Mouse (Mus musculus) lung, postnatal 0 days (tissue): ENCODE data around the gene Ap3d1. TPM values are rescaled to one million over a fixed set of nuclear protein-coding genes. Genes with fewer than 3 reads are reported as not detected.

Experiments
- ATAC-seq: fragments of 200-750 bp; cut with Nextera tagmentation; 2 replicates; pipeline ENCODE4 v1.8.0; 2017; ENCODE audit warnings: moderate library complexity
- DNase-seq: peaks from one replicate; pipeline ENCODE4 v3.0.0-alpha.2; 2016; ENCODE audit warnings: low spot score
- H3K27ac ChIP-seq: fragments of 300-500 bp; sonication (generic); 2 replicates; pipeline ENCODE4 v1.5.1; 2014; ENCODE audit warnings: antibody characterized with exemption, mild to moderate bottlenecking, low read length, mixed read lengths
- H3K27me3 ChIP-seq: fragments of 300-500 bp; sonication (generic); replicated peaks from 2 replicates; pipeline ENCODE4 v1.6.1; 2014; ENCODE audit warnings: low read length, mixed read lengths; ENCODE audit not compliant: insufficient read depth
- H3K36me3 ChIP-seq: fragments of 300-500 bp; sonication (generic); 2 replicates; pipeline ENCODE4 v1.6.1; 2014; ENCODE audit warnings: low read length, mixed read lengths; ENCODE audit not compliant: insufficient read depth
- H3K4me1 ChIP-seq: fragments of 300-500 bp; sonication (generic); 2 replicates; pipeline ENCODE4 v1.6.1; 2014; ENCODE audit warnings: antibody characterized with exemption, low read depth, low read length, mixed read lengths; ENCODE audit not compliant: insufficient read depth
- H3K4me2 ChIP-seq: fragments of 300-500 bp; sonication (generic); replicated peaks from 2 replicates; pipeline ENCODE4 v1.6.1; 2014; ENCODE audit warnings: low read depth, mild to moderate bottlenecking, low read length, moderate library complexity, mixed read lengths
- H3K4me3 ChIP-seq: fragments of 300-500 bp; sonication (generic); 2 replicates; pipeline ENCODE4 v1.5.1; 2014; ENCODE audit warnings: low read depth, low read length
- H3K9ac ChIP-seq: fragments of 300-500 bp; sonication (generic); replicated peaks from 2 replicates; pipeline ENCODE4 v1.6.1; 2014; ENCODE audit warnings: low read depth, mild to moderate bottlenecking
- H3K9me3 ChIP-seq: fragments of 300-500 bp; sonication (generic); 2 replicates; pipeline ENCODE4 v1.6.1; 2016; ENCODE audit warnings: low read length, mixed read lengths
- CTCF ChIP-seq: IDR thresholded peaks from 2 replicates; pipeline ENCODE4 v1.5.1; 2016; ENCODE audit warnings: antibody characterized with exemption, mild to moderate bottlenecking
- EP300 ChIP-seq: IDR thresholded peaks from 2 replicates; pipeline ENCODE4 v1.6.1; 2016; ENCODE audit warnings: antibody characterized with exemption, mild to moderate bottlenecking, control low read depth
- WGBS: fragments of 180-500 bp; shearing (Covaris S2); extraction: QIAGEN DNeasy Blood & Tissue Kit; methylation state at CpG from one replicate; pipeline ENCODE4 v1.1.7; 2014; 5-methylcytosine and 5-hydroxymethylcytosine counted together
- polyA plus RNA-seq: library from polyadenylated mRNA; unstranded; fragments of >200 nt; fragmentation: Nextera tagmentation; extraction: Ambion mirVana; gene quantifications from 2 replicates; pipeline ENCODE4 v1.2.1, GENCODE M21; 2015

Gene Ap3d1
- polyA plus RNA-seq, 1 experiment from 2014 or later = 49.3 TPM

- WGBS = 43% methylated on average over 5 of the region's 5 CpGs
- DNase-seq = peak; percentile 62
These were observed 67.8 kb downstream of the Ap3d1 start for GRCm38 (mm10) chr10:80674161-80674711.

GRCm38 (mm10) chr10:80673690-80674089 is 68.4 kb downstream of the Ap3d1 start:
- WGBS = 82% methylated on average over 3 of the region's 3 CpGs
- DNase-seq = no peak
- peak overlapping the region; percentile 92 for H3K27ac ChIP-seq
- H3K27me3 ChIP-seq = no peaks in the 10 kb centered on the region
- TF ChIP-seq CTCF = no peak
- peaks cover 36% of the 10 kb centered on the region for H3K36me3 ChIP-seq
- H3K9me3 ChIP-seq = no peaks in the 10 kb centered on the region
- H3K4me2 ChIP-seq = peak overlapping the region; percentile 81
- H3K4me3 ChIP-seq = peak overlapping the region; percentile 82
- peaks cover 32% of the 10 kb centered on the region for H3K4me1 ChIP-seq
- ATAC-seq = no peak
- peak overlapping the region; percentile 98 for H3K9ac ChIP-seq

More at GRCm38 (mm10) chr10:80674161-80674711, 67.8 kb downstream of the Ap3d1 start:
- Histone ChIP-seq H3K9ac (peak overlapping the region; percentile 98), H3K27me3 (no peaks in the 10 kb centered on the region), H3K4me2 (peak overlapping the region; percentile 81), H3K4me3 (peak overlapping the region; percentile 82), H3K9me3 (no peaks in the 10 kb centered on the region), H3K36me3 (peaks cover 31% of the 10 kb centered on the region), H3K4me1 (peaks cover 37% of the 10 kb centered on the region), H3K27ac (peak overlapping the region; percentile 92)
- no peak for ATAC-seq
- no peak for TF ChIP-seq EP300

- no peak overlapping the region for H3K9ac ChIP-seq
- WGBS = 83% methylated on average over 11 of the region's 11 CpGs
- no peak for DNase-seq
These were observed 70.0 kb downstream of the Ap3d1 start for GRCm38 (mm10) chr10:80671936-80672690.

GRCm38 (mm10) chr10:80671251-80671650 is 70.8 kb downstream of the Ap3d1 start:
- Histone ChIP-seq H3K4me1 (peaks cover 20% of the 10 kb centered on the region), H3K27me3 (no peaks in the 10 kb centered on the region), H3K36me3 (peaks cover 59% of the 10 kb centered on the region), H3K4me3 (no peak overlapping the region), H3K9me3 (no peaks in the 10 kb centered on the region), H3K4me2 (no peak overlapping the region), H3K27ac (no peak overlapping the region), H3K9ac (no peak overlapping the region)
- no peak for ATAC-seq
- WGBS = 85% methylated on average over 4 of the region's 4 CpGs
- DNase-seq = no peak
- no peak for TF ChIP-seq CTCF
- TF ChIP-seq EP300 = no peak

More at GRCm38 (mm10) chr10:80671936-80672690, 70.0 kb downstream of the Ap3d1 start:
- ATAC-seq = no peak
- no peaks in the 10 kb centered on the region for H3K9me3 ChIP-seq
- H3K36me3 ChIP-seq = peaks cover 52% of the 10 kb centered on the region
- H3K4me3 ChIP-seq = no peak overlapping the region
- H3K4me1 ChIP-seq = peaks cover 20% of the 10 kb centered on the region
- H3K27ac ChIP-seq = no peak overlapping the region
- H3K27me3 ChIP-seq = no peaks in the 10 kb centered on the region
- no peak overlapping the region; the same call in 1 of the 2 replicates for H3K4me2 ChIP-seq
- no peak for TF ChIP-seq EP300
- TF ChIP-seq CTCF = no peak

- Histone ChIP-seq H3K36me3 (peaks cover 59% of the 10 kb centered on the region), H3K9me3 (no peaks in the 10 kb centered on the region), H3K9ac (0 out of 2 replicates have a peak overlapping the region, but pooled peaks have one; percentile 8), H3K4me1 (peaks cover 27% of the 10 kb centered on the region), H3K4me2 (no peak overlapping the region), H3K27ac (no peak overlapping the region), H3K27me3 (no peaks in the 10 kb centered on the region), H3K4me3 (no peak overlapping the region)
- ATAC-seq (no peak), DNase-seq (no peak)
- WGBS = 85% methylated on average over 2 of the region's 2 CpGs
- TF ChIP-seq EP300 = no peak
- TF ChIP-seq CTCF = no peak
These were observed 71.5 kb downstream of the Ap3d1 start for GRCm38 (mm10) chr10:80670531-80670930.

GRCm38 (mm10) chr10:80669737-80670485 is 72.2 kb downstream of the Ap3d1 start:
- Histone ChIP-seq H3K9ac (0 out of 2 replicates have a peak overlapping the region, but pooled peaks have one; percentile 8), H3K27me3 (no peaks in the 10 kb centered on the region), H3K4me1 (peaks cover 31% of the 10 kb centered on the region), H3K27ac (no peak overlapping the region; the same call in 1 of the 2 replicates), H3K36me3 (peaks cover 59% of the 10 kb centered on the region), H3K9me3 (no peaks in the 10 kb centered on the region), H3K4me2 (no peak overlapping the region), H3K4me3 (no peak overlapping the region)
- DNase-seq (peak; percentile 71), ATAC-seq (peak; percentile 47)
- 89% methylated on average over 7 of the region's 7 CpGs for WGBS
- TF ChIP-seq CTCF (no peak), EP300 (no peak)
